Mouse (Mus musculus) macrophage (primary cell): ENCODE measurements around the gene BC049352. TPM values are rescaled to one million over a fixed set of nuclear protein-coding genes. Genes with fewer than 3 reads are reported as not detected.

Experiments used
- H3K27ac ChIP-seq: fragments of 350-480 bp; formaldehyde crosslinking; 2 replicates; pipeline ENCODE4 v1.9.0; 2021
- H3K36me3 ChIP-seq: fragments of 350-480 bp; formaldehyde crosslinking; 2 replicates; pipeline ENCODE4 v1.9.0; 2021; ENCODE audit errors: inconsistent target
- H3K4me3 ChIP-seq: fragments of 350-480 bp; formaldehyde crosslinking; 2 replicates; pipeline ENCODE4 v1.9.0; 2021; ENCODE audit errors: inconsistent target
- H3K79me2 ChIP-seq: fragments of 350-480 bp; formaldehyde crosslinking; 2 replicates; pipeline ENCODE4 v1.9.0; 2021; ENCODE audit errors: inconsistent target
- WGBS: methylation state at CpG from one replicate; pipeline ENCODE4 v1.1.7; 2026; ENCODE audit warnings: inconsistent platforms; ENCODE audit not compliant: missing documents; 5-methylcytosine and 5-hydroxymethylcytosine counted together
- polyA plus RNA-seq: library from polyadenylated mRNA; stranded (reverse); fragments of 250-400 nt; gene quantifications from 3 replicates; pipeline ENCODE4 v1.2.4, GENCODE M21; 2018; ENCODE audit warnings: inconsistent platforms
- total RNA-seq, 78 experiments: library from RNA; depleted of rRNA; stranded (reverse); fragments of 250-400 nt; gene quantifications; 1 replicate in 9 of 78; 2 replicates in 24 of 78; 3 replicates in 43 of 78; 4 replicates in 2 of 78; pipeline ENCODE4 v1.2.4; 2018; ENCODE audit warnings: inconsistent platforms in 56 of 78

The BC049352 gene
- 1 to 10 TPM in 17 of 26 experiments, under 1 TPM in 5, not detected in 4; 0.48 to 6.2 (median 1.6) TPM for total RNA-seq (2018; cell fraction: chromatin; rRNA removed)
- total RNA-seq (2018; cell fraction: cytosol; rRNA removed), result 1 to 10 TPM in 4 of 26 experiments, under 1 TPM in 22; 0.29 to 1.2 (median 0.70) TPM
- 1 to 10 TPM in 21 of 26 experiments, under 1 TPM in 2, not detected in 3; 0.56 to 3.1 (median 1.8) TPM for total RNA-seq (2018; cell fraction: nucleus; rRNA removed)
- polyA plus RNA-seq, result 0.32 to 0.98 TPM (median 0.83 TPM) in 3 replicates

DNA sequence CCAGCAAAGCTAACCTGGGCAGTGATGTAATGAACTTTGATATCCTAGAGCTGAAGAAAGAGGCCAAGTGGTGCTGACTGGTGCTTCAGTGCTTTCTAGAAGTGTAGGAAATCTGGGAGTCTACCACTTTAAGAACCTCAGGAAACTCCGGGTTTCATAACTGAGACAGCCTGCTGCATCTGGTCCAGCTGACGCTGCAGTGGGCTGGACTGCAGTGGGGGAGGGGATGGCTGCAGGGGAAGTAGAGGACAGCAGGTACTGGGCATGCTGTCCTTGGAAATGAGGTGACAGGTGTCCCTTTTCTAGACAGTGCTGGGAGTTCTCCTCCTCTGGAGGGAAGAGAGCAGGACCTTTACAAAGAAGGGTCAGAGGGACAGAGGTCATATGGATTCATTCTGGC is at the start of gene BC049352:
BC049352 (plus strand) TSS at position 238 of the 400 bp plus-strand sequence.
- H3K4me3 ChIP-seq, result no peak within 1 kb of the TSS
- H3K79me2 ChIP-seq, result no peaks in the 10 kb centered on the region
- no peaks in the 10 kb centered on the region for H3K36me3 ChIP-seq
- WGBS, result 6% methylated on average over 2 of the region's 2 CpGs
- H3K27ac ChIP-seq, result no peak within 1 kb of the TSS; the same call in 1 of the 2 replicates

DNA sequence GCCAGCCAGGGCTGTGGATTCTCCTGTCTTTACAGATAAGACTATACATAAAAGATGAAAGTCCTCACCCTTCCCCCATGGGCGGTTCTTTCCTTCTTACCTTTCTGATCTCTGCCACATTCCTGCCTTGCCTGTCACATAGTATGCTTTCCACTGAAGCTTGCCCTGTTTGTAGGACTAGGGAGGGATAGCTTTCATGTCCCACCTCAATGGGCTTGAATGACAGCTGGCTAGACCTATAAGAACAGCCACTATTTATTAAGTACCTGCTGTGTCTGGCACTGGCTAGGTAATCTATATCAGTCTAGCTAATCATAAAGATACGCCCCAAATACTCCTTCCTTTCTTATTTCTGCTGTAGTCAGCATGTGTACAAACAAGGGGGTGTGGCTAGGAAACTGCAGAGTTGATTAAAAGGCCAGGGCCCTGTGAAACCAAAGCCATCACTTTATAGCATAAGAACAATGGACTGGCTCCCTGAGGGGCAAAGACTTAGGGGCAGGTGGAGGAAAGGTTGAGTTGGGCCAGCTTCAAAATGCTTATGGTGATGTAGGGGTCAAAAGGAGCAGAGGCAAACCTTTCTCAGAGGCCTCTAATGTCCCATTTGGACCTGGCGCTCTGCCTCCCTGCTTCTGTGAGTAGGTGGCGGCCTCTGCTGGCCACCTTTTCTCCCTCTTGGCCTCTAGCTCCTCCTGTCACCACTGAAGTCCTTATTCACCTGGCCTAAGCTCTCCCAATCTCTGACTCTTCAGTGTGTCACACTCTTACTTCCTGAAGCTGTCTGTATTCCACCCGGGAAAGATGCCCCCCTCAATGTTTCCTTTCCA is 48.1 kb upstream of the BC049352 start:
- Histone ChIP-seq H3K36me3 (no peaks in the 10 kb centered on the region), H3K4me3 (no peak overlapping the region), H3K79me2 (no peaks in the 10 kb centered on the region), H3K27ac (no peak overlapping the region)
- WGBS, result 45% methylated on average over 5 of the region's 5 CpGs

DNA sequence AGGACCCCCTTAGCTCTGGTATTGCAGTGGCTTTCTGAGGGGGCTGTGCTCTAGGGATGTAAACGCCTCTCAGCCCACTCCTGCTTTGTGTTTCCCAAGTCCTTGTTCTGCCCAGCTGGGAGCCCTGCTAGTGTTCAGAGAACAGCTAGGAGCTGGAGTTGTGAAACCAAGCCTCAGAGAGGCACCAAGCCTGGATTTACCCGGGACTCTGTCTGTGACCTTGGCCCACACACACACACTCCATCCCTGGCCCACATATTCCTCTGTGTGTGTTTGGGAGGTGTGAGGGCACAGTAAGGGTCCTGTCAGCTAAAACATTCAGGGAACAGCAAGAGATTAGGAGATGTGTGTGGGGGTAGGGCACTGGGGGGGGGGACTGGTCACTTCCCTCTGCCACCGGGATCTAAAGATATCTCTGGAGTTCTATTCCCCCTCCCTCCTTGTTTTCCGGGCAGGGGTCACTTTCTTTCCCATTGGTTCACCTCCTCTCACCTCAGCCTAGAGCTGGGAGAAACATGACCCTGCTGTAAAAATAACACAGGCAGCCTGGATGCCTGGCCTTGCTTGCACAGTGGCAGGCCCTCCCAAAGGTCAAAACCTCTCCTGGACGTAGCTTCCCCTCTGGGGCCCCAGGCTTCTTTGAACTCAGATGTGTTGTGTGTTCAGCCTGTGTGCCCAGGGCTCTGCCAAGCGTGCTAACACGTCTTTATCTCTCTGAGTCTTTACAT is 45.2 kb upstream of the BC049352 start:
- WGBS, result 75% methylated on average over 5 of the region's 7 CpGs
- no peak overlapping the region for H3K27ac ChIP-seq

DNA sequence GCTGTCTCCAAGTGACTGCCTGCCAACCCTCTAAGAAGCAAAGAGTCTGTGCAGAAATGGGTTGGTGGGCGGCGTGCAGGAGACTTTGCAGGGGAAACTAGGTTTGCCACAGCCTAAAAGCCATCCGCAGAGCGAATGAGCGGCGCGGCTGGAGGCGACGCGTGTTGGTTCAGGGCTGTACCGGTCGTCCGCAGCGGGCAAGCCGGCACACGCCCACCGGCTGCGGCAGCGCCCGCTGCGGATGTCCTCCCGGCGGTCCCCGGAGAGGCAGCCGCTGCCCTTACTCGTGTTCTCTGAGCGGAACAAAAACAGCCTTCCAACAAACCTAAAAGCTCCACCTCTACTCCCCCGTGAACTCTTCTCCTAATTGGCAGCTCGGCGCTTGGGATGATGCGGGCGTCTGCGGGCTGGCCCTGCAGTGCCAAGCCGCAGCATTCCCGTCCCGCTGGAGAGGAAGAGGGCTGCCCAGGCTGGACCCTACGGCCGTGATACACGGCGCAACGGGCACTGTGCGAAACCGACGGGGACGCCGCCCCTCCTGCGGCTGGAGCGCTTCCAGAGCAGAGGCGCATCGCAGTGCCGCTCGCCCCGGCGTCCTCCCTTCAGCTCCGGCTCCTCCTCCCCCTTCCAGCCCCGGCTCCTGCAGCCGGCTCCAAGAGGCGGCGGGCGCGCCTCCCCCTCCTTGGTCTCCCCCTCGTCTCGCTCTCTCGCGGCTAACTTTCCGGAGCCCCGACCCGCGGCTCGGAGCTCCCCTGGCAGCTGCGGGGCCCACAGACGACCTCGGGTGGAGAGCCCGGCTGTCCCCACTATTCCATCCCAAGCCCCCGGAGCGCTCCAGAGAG is 43.4 kb upstream of the BC049352 start, which contains the start of gene Scn4b:
Scn4b (plus strand) TSS at position 205 of the 842 bp plus-strand sequence.
- no peak within 1 kb of the TSS for H3K27ac ChIP-seq
- H3K4me3 ChIP-seq, result no peak within 1 kb of the TSS
- 2% methylated on average over 68 of the region's 76 CpGs for WGBS
- H3K79me2 ChIP-seq, result no peaks in the 10 kb centered on the region
- H3K36me3 ChIP-seq, result no peaks in the 10 kb centered on the region

More for the DNA sequence above, 45.2 kb upstream of the BC049352 start:
- H3K4me3 ChIP-seq, result no peak overlapping the region
- H3K79me2 ChIP-seq, result no peaks in the 10 kb centered on the region
- no peaks in the 10 kb centered on the region for H3K36me3 ChIP-seq

DNA sequence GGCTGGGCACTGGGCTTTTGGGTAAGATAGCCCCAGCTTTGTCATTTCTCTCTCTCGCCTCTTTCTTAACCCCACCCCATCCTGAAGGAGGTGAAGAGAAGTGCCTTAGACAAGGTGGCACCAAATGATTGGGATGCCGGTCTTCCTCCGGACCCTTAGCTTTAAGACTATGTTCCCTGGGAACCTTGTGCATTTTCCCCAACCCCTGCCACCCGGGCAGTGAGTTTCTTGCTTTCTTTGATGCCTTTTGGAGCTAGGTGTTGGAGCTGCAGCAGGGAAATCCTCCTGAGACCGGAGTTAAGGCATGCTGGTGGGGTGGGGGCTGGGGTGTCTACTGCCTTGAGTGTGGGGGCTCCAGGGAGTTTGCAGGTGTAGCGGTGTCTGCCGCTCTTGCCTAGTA is 42.7 kb upstream of the BC049352 start:
- 21% methylated on average over 7 of the region's 7 CpGs for WGBS

GRCm38 (mm10) chr9:45140945-45141344 is 40.9 kb upstream of the BC049352 start:
- Histone ChIP-seq H3K27ac (no peak overlapping the region), H3K36me3 (no peaks in the 10 kb centered on the region), H3K4me3 (no peak overlapping the region), H3K79me2 (no peaks in the 10 kb centered on the region)
- 90% methylated on average over 7 of the region's 7 CpGs for WGBS

More for the DNA sequence above, 42.7 kb upstream of the BC049352 start:
- Histone ChIP-seq H3K27ac (no peak overlapping the region), H3K36me3 (no peaks in the 10 kb centered on the region), H3K4me3 (no peak overlapping the region), H3K79me2 (no peaks in the 10 kb centered on the region)

DNA sequence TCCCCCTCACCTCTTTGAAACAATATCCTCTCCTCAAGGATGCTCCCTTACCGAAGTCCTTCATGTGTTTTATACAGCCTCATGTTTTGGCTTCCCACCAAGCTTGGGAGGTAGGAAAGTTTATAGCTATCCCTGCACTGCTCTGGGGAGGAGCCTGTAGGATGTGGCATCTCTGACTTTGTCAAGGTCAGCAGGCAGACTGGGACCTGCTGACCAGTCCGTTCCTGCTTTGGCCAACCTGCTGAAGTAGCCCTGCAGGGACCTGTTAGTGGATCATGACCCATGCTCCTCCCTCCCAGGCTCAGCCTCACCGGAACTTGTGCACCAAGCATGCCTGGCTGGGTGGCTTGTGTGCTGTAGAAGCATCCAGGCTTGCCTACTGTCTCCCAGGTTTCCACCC is 39.1 kb upstream of the BC049352 start:
- no peak overlapping the region for H3K4me3 ChIP-seq
- 70% methylated on average over 3 of the region's 3 CpGs for WGBS
- H3K36me3 ChIP-seq, result no peaks in the 10 kb centered on the region
- no peaks in the 10 kb centered on the region for H3K79me2 ChIP-seq
- no peak overlapping the region for H3K27ac ChIP-seq

GRCm38 (mm10) chr9:45145533-45146266 is 36.1 kb upstream of the BC049352 start:
- Histone ChIP-seq H3K4me3 (no peak overlapping the region), H3K27ac (no peak overlapping the region), H3K36me3 (no peaks in the 10 kb centered on the region), H3K79me2 (no peaks in the 10 kb centered on the region)
- 12% methylated on average over 27 of the region's 27 CpGs for WGBS

DNA sequence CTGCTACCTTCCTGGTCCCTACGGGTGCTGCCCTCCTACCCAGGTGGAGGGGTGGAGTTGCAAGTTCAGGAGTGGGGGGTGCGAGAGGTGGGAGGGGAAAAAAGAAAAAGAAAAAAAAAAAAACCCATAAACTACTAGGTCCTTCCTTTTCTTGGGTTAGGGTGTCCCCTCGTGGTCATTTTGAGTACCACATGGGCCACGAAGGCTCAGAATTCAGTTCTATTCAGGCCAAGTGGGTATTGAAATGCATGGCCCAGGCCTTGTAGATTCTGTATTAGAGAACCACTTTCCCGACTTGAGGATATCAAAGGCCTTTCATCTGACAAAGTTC is 35.6 kb upstream of the BC049352 start:
- Histone ChIP-seq H3K4me3 (no peak overlapping the region), H3K79me2 (no peaks in the 10 kb centered on the region), H3K27ac (no peak overlapping the region), H3K36me3 (no peaks in the 10 kb centered on the region)
- WGBS, result 0% methylated on average over 5 of the region's 5 CpGs

DNA sequence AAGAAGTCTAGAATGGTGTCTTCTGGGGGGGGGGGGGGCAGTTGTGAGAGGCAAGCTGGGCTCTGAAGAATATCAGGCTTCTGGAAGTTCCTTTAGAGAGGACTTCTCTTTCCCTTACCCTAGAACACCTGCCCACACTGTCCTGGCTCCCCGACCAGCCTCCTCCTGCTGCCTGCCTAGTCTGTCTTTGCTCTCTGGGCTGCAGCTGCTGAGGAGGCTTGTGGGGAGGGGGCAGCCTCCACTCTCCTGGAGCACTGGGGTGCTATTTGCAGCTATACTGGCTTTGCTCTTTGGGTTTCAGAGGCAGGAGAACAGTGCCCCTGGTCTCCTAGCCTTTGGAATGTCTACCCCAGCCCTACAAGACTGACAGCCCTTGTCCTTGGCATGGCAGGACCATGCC is 30.9 kb upstream of the BC049352 start:
- 62% methylated on average over 1 of the region's 1 CpGs for WGBS
- no peak overlapping the region for H3K4me3 ChIP-seq
- no peaks in the 10 kb centered on the region for H3K79me2 ChIP-seq
- H3K36me3 ChIP-seq, result no peaks in the 10 kb centered on the region
- no peak overlapping the region for H3K27ac ChIP-seq

DNA sequence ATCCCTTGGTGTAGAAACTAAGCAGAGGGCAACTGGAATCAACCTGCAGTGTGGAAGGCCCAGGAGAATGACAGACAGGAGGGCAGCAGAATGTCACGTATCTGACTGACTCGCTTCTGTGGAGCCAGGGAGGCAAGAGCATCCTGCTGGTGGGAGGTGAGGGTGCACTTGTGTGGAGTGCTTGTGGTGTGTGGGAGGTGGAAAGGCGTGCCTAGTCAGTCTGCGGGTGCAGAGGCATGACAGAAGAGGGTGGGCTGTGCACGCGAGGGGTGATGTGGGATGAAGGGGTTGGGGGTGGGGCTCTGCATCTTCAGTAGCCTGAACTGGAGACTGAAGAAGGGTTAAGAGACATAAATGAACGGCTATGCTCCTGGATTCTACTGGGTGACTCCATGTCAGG is 28.4 kb upstream of the BC049352 start:
- Histone ChIP-seq H3K79me2 (no peaks in the 10 kb centered on the region), H3K4me3 (no peak overlapping the region), H3K27ac (no peak overlapping the region), H3K36me3 (no peaks in the 10 kb centered on the region)
- 79% methylated on average over 7 of the region's 7 CpGs for WGBS

GRCm38 (mm10) chr9:45167903-45168302 is 13.9 kb upstream of the BC049352 start:
- Histone ChIP-seq H3K27ac (no peak overlapping the region), H3K79me2 (no peaks in the 10 kb centered on the region), H3K4me3 (no peak overlapping the region), H3K36me3 (no peaks in the 10 kb centered on the region)
- WGBS, result 79% methylated on average over 5 of the region's 5 CpGs

- Histone ChIP-seq H3K27ac (no peak overlapping the region), H3K79me2 (no peaks in the 10 kb centered on the region), H3K36me3 (no peaks in the 10 kb centered on the region), H3K4me3 (no peak overlapping the region)
- WGBS, result 96% methylated on average over 5 of the region's 5 CpGs
Measured at GRCm38 (mm10) chr9:45170150-45170549, 11.7 kb upstream of the BC049352 start.
